Comparison of ENCODE assay signal across 8 mouse cellular contexts in genomic region chr7:92027049-92027448, GRCm38 (mm10).
DNase-seq lines count a peak whose midpoint lies in the region; ATAC-seq and TF ChIP-seq lines count a peak whose summit lies in the region.

No protein-coding gene starts in this region.

- no peaks in the 10 kb centered on the region for H3K4me1 ChIP-seq in spleen, adult 2 months (ENCODE audit: control insufficient read depth, insufficient read depth, insufficient read length)
- no peaks in the 10 kb centered on the region for H3K4me1 ChIP-seq in limb, embryonic 14.5 days (ENCODE audit: control insufficient read depth, insufficient read depth, low read length)
- H3K4me1 ChIP-seq in olfactory bulb, adult 2 months (ENCODE audit: control insufficient read depth, insufficient read depth, low read length): no peaks in the 10 kb centered on the region

- no peaks in the 10 kb centered on the region for H3K27me3 ChIP-seq in spleen, adult 2 months (ENCODE audit: control insufficient read depth, insufficient read depth, low read length)
- no peaks in the 10 kb centered on the region for H3K27me3 ChIP-seq in limb, embryonic 14.5 days (ENCODE audit: control insufficient read depth, insufficient read depth, low read length)

- H3K36me3 ChIP-seq in spleen, adult 2 months (ENCODE audit: control insufficient read depth, insufficient read depth, low read length): no peaks in the 10 kb centered on the region
- H3K36me3 ChIP-seq in limb, embryonic 14.5 days (ENCODE audit: control insufficient read depth, insufficient read depth, low read length): no peaks in the 10 kb centered on the region

- 40% methylated on average over 7 of the region's 7 CpGs for WGBS in spleen, adult 2 months
- 39% methylated on average over 7 of the region's 7 CpGs for WGBS in limb, embryonic 14.5 days
- 40% methylated on average over 7 of the region's 7 CpGs for WGBS in olfactory bulb, adult 2 months

- peak in 1 of 2 experiments; percentile 4 for DNase-seq in spleen, adult 2 months (ENCODE audit: low read depth in 1 of 2, low spot score in 2 of 2)
- DNase-seq in spleen, adult 12 weeks (ENCODE audit: low spot score): no peak
- DNase-seq in brain, embryonic 14.5 days (ENCODE audit: low read depth): peak; percentile 74
- peak; percentile 43 for DNase-seq in kidney, adult 9 months
- DNase-seq in limb, embryonic 14.5 days (ENCODE audit: low spot score): peak; percentile 49
- peak; percentile 27 for DNase-seq in urinary bladder, postnatal 14 days (ENCODE audit: low spot score)

- TF ChIP-seq CTCF in spleen, adult 2 months (IDR thresholded peaks at IDR 0.05; ENCODE audit: extremely low read depth, insufficient read depth, insufficient read length, insufficient replicate concordance): peak; percentile 32; the same call in 1 of the 2 replicates
- peak; percentile 81 for TF ChIP-seq CTCF in brain, embryonic 14.5 days (IDR thresholded peaks at IDR 0.05; ENCODE audit: borderline replicate concordance, extremely low read depth, insufficient read depth, insufficient read length)
- peak; percentile 63 for TF ChIP-seq CTCF in olfactory bulb, adult 2 months (IDR thresholded peaks at IDR 0.05; ENCODE audit: insufficient read depth, low read depth, low read length)

- peak; percentile 68; the same call in 1 of the 2 replicates for ATAC-seq in erythroid progenitor cell, adult 5-6 weeks (replicated peaks; ENCODE audit: low FRiP score, poor library complexity, severe bottlenecking)
- no peak; the same call in 1 of the 2 replicates for ATAC-seq in limb, embryonic 14.5 days (ENCODE audit: low FRiP score, low read depth)

- no peaks in the 10 kb centered on the region for H3K9me3 ChIP-seq in limb, embryonic 14.5 days (ENCODE audit: control insufficient read depth, low read length)

- no peak overlapping the region for H3K27ac ChIP-seq in spleen, adult 2 months (ENCODE audit: insufficient read depth, low read length)
- H3K27ac ChIP-seq in limb, embryonic 14.5 days (replicated peaks; ENCODE audit: low read depth, low read length): no peak overlapping the region
- no peak overlapping the region for H3K27ac ChIP-seq in olfactory bulb, adult 2 months (ENCODE audit: insufficient read depth, low read depth, low read length)

- no peak overlapping the region for H3K4me2 ChIP-seq in limb, embryonic 14.5 days (replicated peaks; ENCODE audit: low read depth, low read length, severe bottlenecking)

- no peak overlapping the region for H3K4me3 ChIP-seq in spleen, adult 2 months (ENCODE audit: extremely low read depth, insufficient read depth, insufficient read length)
- no peak overlapping the region for H3K4me3 ChIP-seq in limb, embryonic 14.5 days (replicated peaks; ENCODE audit: low read length)
- H3K4me3 ChIP-seq in olfactory bulb, adult 2 months (ENCODE audit: insufficient read depth, low read depth, low read length): no peak overlapping the region

- H3K9ac ChIP-seq in limb, embryonic 14.5 days (ENCODE audit: low read depth, low read length, severe bottlenecking): no peak overlapping the region

- TF ChIP-seq POLR2A in spleen, adult 2 months (IDR thresholded peaks at IDR 0.05; ENCODE audit: low read depth, low read length): no peak
- TF ChIP-seq POLR2A in brain, embryonic 14.5 days (IDR thresholded peaks at IDR 0.05; ENCODE audit: borderline replicate concordance, extremely low read depth, insufficient read depth, insufficient read length, poor library complexity, severe bottlenecking): no peak
- TF ChIP-seq POLR2A in limb, embryonic 14.5 days (IDR thresholded peaks at IDR 0.05; ENCODE audit: borderline replicate concordance, extremely low read depth, insufficient read depth, insufficient read length): no peak
- TF ChIP-seq POLR2A in olfactory bulb, adult 2 months (IDR thresholded peaks at IDR 0.05; ENCODE audit: insufficient read depth, low read depth, low read length): no peak
